Mouse (Mus musculus) left cerebral cortex, postnatal 25 days (tissue): ENCODE measurements at regions not wholly inside any gene's neighbourhood (a gene's known extent, or its start where the extent isn't known, plus 50 kb on each side); places are given as distances from the start of the nearest gene placed in this dataset.

Source experiments
- DNase-seq, 2 experiments: peaks; one replicate each; pipeline ENCODE4 v3.0.0; 2022; ENCODE audit warnings: low spot score in 2 of 2, mixed read lengths in 1 of 2
- intact Hi-C: fragments of 180-260 bp; cut with DNase I; formaldehyde crosslinking; loops from one replicate; pipeline ENCODE4 v1.15.1; 2025

DNA sequence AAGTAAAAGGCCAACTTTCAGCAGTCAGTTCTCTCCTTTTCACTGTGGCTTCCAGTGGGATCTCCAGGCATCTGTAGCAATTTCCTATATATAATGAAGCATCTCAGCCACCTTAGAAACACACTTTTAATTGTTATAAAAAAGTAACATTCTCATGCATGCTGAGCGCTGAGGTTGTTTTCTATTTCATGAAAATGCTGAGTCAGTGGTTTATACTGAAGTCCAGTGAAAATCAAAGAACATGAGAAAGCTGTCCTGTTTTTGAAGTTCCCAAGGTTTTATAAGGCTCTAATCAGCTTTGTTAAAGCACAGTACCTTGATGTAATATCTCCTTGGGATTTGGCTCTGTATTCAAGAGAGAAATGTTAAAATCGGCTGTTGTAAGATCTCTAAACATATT, 1367.2 kb downstream of the Gsdmc2 start:
- intact Hi-C loops: no loop called here
- no peak for DNase-seq

- intact Hi-C loops: no loop called here
- DNase-seq: no peak
Measured at GRCm38 (mm10) chr15:62476452-62476851, 1368.5 kb downstream of the Gsdmc2 start.

DNA sequence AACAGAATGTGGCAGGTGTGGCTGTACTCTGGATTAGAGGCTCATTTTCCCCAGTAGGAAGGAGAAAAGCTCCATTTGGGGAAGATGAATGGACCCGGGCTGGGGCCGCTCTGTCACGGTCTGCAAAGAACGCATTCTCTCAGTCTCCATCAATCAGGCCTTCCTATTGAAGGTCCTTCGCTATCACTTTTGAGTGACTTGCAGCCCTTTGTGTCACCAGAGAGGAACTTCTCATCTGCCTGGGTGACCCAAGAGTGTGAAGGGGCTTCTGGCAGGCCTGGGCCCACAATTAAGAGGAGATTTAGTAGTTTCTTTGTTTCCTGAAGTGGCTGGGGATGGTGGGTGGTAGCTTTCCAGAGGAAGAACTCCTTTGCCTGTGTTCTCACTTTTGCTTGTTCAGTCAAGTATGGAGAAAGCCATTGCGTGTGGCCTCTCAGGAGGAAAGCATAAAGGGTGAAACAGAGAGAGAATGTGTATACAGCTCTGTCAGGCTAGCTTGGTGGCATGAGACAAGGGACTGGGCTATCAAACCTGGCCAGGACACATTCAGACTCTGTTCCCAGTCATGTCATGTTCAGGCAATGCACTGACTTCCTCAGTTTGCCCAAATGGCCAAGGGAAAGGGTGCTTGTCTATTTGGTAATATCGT, 1374.2 kb downstream of the Gsdmc2 start:
- intact Hi-C loops: no loop called here
- no peak for DNase-seq

GRCm38 (mm10) chr15:62468076-62468475, 1376.9 kb downstream of the Gsdmc2 start:
- no peak for DNase-seq
- intact Hi-C loops: no loop called here

GRCm38 (mm10) chr15:62466856-62467255, 1378.1 kb downstream of the Gsdmc2 start:
- intact Hi-C loops: no loop called here
- no peak for DNase-seq

DNA sequence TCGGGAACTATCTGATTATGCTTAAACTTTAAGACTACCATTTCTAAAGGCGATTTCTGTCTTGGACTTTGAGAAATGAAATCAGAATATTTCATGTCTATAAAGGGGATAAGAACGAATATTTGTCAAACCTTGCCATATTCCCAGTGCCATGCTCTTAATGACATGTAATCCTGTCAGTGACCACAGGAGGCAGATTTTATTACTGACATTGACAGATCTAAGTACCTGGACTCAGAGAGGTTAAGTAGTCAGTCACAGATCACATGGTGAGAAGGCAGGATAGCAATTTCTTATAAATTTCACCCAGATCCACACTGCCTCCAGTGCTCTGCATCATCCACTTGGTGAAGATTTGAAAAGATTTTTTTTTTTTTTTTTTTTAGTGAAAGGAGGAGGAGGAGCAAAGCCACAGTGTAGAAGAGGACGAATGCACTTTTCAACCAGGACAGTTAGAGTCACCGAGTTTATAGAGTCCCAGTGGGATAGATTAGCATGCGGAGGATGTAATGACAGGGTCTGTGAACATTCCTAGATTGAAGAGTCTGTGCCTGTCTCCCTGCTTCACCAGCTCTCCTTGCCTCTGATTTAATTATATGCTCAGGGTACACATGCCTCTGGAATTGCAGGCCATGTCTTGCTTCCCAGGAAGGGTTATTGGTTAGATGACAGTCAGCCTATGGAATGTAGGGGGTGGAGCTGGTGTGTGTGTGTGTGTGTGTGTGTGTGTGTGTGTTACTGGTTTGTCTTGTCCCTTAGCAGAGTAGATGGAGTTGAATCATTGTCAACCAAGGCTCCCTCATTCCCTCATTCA, 1379.7 kb downstream of the Gsdmc2 start:
- intact Hi-C loops: no loop called here
- DNase-seq: no peak

- peak; percentile 56 to 89 for DNase-seq
- intact Hi-C loops: no loop called here
Measured at GRCm38 (mm10) chr15:62462698-62463097, 1382.3 kb downstream of the Gsdmc2 start.

DNA sequence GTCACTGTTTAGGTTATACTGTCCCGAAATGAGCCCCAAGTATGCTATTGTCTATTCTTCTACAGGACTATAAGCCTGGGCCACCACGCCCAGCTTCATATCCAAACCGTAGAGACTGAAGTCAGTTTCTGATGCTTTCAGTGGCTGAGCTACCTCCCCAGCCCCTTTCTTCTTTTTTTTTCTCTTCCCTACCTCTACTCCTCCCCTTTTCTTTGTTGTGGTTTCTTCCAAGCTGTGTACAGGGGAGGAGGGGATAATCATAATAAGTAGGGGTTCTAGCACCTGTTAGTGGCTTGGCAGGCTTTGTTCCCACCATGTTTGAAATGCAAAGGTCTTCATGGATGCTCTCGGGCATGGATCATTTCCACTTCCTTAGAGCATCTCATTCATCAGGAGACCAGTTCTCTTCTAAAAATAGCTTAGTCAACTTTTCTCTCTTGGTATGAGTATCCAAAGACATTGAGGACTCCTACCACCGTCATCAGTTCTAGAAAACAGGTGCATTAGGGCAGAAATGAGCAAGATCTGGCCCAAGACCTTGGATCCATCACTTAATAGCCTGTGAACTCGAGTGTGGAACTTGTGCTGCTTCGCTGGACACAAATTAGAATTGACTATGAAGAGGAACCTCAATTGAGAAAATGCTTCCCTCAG, 1383.5 kb downstream of the Gsdmc2 start:
- DNase-seq: no peak
- intact Hi-C loops: no loop called here

- no peak for DNase-seq
- intact Hi-C loops: no loop called here
Measured at GRCm38 (mm10) chr15:62460724-62461123, 1384.3 kb downstream of the Gsdmc2 start.

DNA sequence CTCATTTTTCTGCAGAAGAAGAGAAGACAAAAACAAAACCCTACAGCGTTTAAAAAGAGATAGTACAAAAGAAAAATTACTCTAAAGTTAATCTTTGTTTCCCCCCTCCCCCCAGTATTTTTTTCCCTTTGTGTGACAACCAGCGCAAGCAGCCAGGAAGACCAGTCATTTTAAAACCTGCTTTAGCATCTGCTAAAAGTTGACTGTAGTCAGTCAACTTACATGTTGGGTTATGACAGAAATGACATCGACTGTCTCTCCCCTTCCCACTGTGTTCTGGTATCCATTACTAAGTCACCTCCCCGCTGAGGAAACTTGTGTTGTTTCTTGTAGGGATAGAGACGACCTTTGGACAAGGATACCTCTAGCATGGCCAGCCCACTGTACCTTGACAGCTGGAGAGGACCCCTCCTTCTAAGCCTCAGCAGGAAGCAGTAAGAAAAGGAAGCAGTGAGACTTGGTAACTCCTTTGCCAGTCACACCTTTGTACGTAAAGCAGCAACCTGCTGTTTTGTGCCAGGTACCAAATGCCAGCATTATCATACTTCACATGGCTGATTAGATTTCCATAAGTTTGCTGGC, 1384.9 kb downstream of the Gsdmc2 start:
- DNase-seq: no peak
- intact Hi-C loops: no loop called here

DNA sequence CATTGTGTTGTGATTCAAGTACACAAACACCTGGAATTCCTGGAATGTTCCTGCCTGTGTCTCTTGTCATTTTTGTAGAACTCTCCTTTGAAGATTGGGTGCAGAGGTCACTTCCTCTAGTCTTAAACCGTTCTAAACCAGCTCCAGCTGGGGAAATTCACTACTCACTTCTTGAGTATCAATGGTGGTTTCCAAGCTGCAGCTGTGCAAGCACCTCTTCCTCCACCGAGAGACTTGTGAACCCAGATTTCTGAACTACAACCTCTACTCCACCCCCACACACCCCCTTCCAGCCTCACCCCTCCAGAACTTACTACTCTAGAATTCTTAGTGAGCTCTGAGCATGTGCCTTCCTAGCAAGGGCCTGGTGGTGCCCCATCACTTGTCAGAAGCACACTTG, 1387.0 kb downstream of the Gsdmc2 start:
- intact Hi-C loops: no loop called here

GRCm38 (mm10) chr15:62457051-62457664, 1387.8 kb downstream of the Gsdmc2 start:
- DNase-seq: no peak
- intact Hi-C loops: no loop called here

More for the DNA sequence above, 1387.0 kb downstream of the Gsdmc2 start:
- DNase-seq: no peak

DNA sequence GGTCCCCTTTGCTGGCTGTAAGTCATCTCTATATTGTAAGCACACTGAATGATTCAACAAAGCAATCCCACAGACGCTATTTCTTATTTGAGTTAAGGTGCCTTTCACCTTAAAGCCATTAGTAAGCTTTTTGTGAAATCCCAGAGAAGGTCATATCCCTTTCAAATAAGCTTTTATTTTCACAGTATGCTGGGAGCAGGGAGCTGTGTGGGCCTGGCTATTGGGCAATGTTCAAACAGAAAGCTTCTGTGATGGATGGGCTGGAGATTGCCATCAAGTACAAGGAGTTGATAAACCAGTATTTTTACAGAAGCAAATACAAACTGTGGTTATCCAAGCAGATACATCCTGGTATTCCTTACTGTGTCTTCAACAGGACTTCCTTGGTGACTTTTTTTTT, 1389.0 kb downstream of the Gsdmc2 start:
- intact Hi-C loops: no loop called here
- no peak for DNase-seq

DNA sequence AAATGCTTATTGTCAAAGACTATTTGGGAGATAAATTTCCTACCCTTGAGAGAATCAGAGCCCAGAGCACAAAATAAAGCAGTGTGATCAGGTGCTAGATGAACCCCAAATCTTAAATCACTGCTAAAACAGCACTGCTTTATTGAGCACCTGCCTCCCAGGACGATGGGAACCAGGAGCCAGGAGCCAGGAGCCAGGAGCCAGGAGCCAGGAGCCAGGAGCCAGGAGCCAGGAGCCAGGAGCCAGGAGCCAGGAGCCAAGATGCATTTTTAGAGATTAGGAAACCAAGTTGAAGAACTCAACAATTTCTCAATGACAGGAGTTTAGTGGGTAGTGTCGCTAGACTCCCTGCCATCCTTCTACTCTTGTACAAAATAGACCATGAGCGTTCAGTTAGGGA, 1396.9 kb downstream of the Gsdmc2 start:
- peak in 1 of 2 experiments; percentile 42 for DNase-seq
- intact Hi-C loops: no loop called here

DNA sequence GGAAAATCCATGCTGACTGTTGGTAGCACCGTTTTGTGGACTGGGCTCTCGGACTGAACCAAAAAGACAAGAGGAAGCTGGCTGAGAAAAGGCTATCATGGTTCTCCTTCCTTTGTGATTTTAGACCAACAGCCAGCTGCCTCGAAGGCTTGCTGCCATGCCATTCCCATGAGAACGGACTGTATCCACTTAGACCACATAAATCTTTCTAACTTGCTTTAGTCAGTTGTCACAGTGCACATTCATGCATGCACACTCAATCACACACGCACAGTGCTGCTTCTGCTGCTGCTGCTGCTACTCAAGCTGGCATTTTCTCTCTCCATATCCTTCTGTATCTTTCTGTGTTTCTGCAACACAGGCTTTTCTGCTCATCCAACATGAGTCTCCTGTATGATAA, 1405.8 kb downstream of the Gsdmc2 start:
- intact Hi-C loops: no loop called here
- DNase-seq: no peak

GRCm38 (mm10) chr15:62436631-62437030, 1408.3 kb downstream of the Gsdmc2 start:
- intact Hi-C loops: no loop called here
- DNase-seq: no peak

GRCm38 (mm10) chr15:62435141-62435680, 1409.8 kb downstream of the Gsdmc2 start:
- intact Hi-C loops: no loop called here
- no peak for DNase-seq

DNA sequence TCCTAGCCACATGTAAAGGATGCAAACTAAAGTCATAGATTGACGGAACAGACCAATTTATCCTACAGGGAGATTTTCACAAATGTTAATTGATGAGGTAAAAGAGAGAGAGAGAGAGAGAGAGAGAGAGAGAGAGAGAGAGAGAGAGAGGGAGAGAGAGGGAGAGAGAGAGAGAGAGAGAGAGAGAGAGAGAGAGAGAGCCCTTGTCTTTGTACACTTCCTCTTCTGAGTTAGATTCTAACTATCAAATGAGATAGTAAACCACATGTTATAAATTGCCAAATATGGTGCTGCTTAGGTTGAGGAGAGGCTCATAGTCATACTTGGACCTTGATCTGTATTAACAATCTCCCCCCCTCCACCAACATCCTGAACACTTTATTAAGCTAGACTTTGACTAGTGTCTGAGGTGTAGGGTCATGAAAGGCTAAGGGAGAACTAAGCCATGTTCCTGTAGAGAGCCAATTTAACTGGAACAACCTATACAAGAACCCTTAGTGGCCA, 1412.2 kb downstream of the Gsdmc2 start:
- intact Hi-C loops: no loop called here
- DNase-seq: no peak

DNA sequence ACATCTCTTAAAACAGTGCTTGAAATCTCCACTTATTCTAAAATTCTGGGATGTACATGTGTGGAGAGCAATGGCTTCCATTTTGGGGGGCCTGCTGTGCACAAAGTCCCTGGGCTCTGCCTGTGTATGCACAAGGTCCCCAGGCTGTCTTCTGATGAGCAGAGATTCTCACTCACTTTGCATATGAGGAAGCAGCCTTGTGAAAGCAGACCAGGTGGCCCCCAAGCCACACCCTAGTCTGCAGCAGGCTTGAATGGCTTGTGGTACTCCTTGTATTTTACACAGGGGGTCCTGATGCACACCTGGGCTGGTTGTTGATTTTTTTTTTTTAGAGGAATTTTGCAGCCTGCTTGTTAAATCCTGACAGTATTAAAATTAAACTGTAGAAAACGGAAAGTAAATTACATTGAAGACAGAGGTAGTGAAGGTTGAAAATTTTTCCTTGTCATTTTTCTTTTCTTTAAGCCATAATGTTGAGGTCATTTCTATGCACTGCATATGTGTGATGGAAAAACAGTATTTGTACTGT, 1413.8 kb downstream of the Gsdmc2 start:
- no peak for DNase-seq
- intact Hi-C loops: no loop called here
